Mouse (Mus musculus): ENCODE measurements around the gene Slfn9.

DNA sequence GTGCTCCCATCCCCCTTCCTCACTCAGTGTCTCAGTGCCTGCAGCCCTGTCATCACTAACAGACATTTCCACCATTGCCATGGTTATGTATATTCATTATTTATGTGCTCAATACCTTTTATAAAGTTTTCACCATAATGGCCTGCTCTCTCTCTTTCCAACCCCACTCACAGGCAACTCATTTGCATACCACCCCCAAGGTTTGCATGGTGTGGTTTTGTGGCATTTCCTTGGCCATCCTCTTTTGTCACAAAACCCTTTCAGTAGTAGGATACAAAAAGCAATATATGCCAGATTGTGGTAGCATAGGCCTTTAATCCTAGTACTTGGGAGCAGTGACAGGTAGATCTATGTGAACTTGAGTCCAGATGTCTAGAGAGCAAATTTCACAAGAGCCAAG is 24.5 kb upstream of the Slfn9 start:
- TF ChIP-seq POLR2A (IDR thresholded peaks at IDR 0.05; ENCODE audit: insufficient read length, low read depth), result no peak
- no peak for TF ChIP-seq TCF12 (IDR thresholded peaks at IDR 0.05; ENCODE audit: insufficient read depth, poor library complexity, severe bottlenecking)
